Mouse (Mus musculus) kidney, adult 18-20 months (tissue): ENCODE results near the gene Vapa.
"Not testable (repeated sequence)": the region's sequence is repeated elsewhere in the genome, so short reads cannot be mapped to it uniquely, and the experiment has no call there.

Experiments
- DNase-seq: peaks from one replicate; pipeline ENCODE4 v3.0.0; 2021

Gene Vapa

GRCm38 (mm10) chr17:65613463-65614412 lies at the start of gene Vapa:
Gene Vapa (minus strand): TSS chr17:65613555.
- DNase-seq: peak; percentile 98

- no peak for DNase-seq
Measured at GRCm38 (mm10) chr17:65662662-65663061, 49.3 kb upstream of the Vapa start.

- DNase-seq: no peak
Measured at GRCm38 (mm10) chr17:65658416-65658815, 45.1 kb upstream of the Vapa start.

- DNase-seq: no peak
Measured at GRCm38 (mm10) chr17:65657958-65658357, 44.6 kb upstream of the Vapa start.

- no peak for DNase-seq
Measured at GRCm38 (mm10) chr17:65656731-65657130, 43.4 kb upstream of the Vapa start.

GRCm38 (mm10) chr17:65656076-65656475 lies 42.7 kb upstream of the Vapa start:
- DNase-seq: no peak

GRCm38 (mm10) chr17:65655608-65656007 lies 42.3 kb upstream of the Vapa start:
- no peak for DNase-seq

GRCm38 (mm10) chr17:65650598-65650997 lies 37.2 kb upstream of the Vapa start:
- DNase-seq: no peak

- no peak for DNase-seq
Measured at GRCm38 (mm10) chr17:65649175-65649493, 35.8 kb upstream of the Vapa start.

GRCm38 (mm10) chr17:65648371-65649174 lies 35.2 kb upstream of the Vapa start:
- DNase-seq: no peak

- DNase-seq: no peak
Measured at GRCm38 (mm10) chr17:65647961-65648360, 34.6 kb upstream of the Vapa start.

GRCm38 (mm10) chr17:65647226-65647625 lies 33.9 kb upstream of the Vapa start:
- peak; percentile 8 for DNase-seq

GRCm38 (mm10) chr17:65643579-65643978 lies 30.2 kb upstream of the Vapa start:
- no peak for DNase-seq

- DNase-seq: no peak
Measured at GRCm38 (mm10) chr17:65643051-65643521, 29.7 kb upstream of the Vapa start.

GRCm38 (mm10) chr17:65642578-65642991 lies 29.2 kb upstream of the Vapa start:
- DNase-seq: no peak

GRCm38 (mm10) chr17:65641734-65642218 lies 28.4 kb upstream of the Vapa start, which contains the start of gene Txndc2:
Gene Txndc2 (minus strand): TSS chr17:65642168.
- DNase-seq: no peak

- DNase-seq: no peak
Measured at GRCm38 (mm10) chr17:65639144-65639543, 25.8 kb upstream of the Vapa start.

- no peak for DNase-seq
Measured at GRCm38 (mm10) chr17:65635715-65636360, 22.5 kb upstream of the Vapa start.

GRCm38 (mm10) chr17:65629943-65630342 lies 16.6 kb upstream of the Vapa start:
- DNase-seq: no peak

- not testable (repeated sequence) for DNase-seq
Measured at GRCm38 (mm10) chr17:65628823-65629532, 15.6 kb upstream of the Vapa start.

GRCm38 (mm10) chr17:65626301-65626700 lies 12.9 kb upstream of the Vapa start:
- DNase-seq: no peak

- DNase-seq: no peak
Measured at GRCm38 (mm10) chr17:65625563-65625962, 12.2 kb upstream of the Vapa start.
